ENCODE assay signal across 1 mouse cellular context in the genomic region with DNA sequence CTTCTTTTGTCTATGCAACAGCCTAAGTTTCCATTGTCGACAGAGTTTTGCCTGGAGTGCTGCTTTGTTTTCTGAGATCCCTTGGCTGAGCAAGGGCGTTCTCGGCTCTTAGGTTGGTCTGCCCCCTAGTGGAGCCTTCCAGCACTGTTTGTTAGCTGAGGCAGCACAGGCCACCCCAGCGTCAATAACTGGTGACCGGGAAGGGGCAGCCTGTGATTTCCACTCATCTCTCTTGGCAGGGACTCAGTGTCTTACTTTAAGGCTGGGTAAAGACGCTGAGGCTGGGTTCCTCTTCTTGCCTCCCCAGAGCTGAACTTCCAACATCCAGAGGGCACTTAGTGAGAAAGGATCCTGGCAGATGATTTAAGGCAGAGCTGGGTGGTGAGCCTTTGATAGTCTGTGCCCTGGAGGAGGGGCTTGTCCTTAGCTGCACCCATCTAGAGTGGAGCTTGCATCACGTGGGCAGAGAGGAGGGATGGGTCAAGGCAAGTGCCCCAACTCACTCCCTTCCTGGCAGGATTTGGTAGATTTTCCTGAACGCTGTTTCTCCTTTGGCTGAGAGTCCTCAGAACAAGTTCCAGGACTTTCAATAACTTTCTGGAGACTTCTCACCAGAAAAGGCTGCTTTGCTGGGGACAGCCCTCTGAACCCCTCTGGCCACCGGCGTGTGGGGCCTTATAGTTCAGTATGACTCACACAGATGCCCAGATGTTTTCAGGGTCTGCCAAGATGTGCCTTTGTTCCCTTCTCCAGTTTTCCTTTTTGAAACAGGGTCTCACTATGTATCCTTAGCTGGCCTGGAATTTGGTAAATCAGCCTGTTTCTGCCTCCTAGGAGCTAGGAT.
TF ChIP-seq lines count a peak whose summit lies in the region.

No protein-coding gene starts in this region.

TF ChIP-seq in MEL, 35 proteins besides CTCF, POLR2A, EP300 and RAD21:
- no peak for TF ChIP-seq CHD1 (IDR thresholded peaks at IDR 0.05; ENCODE audit: low read depth, low read length)
- 0 out of 2 replicates have a peak, but pooled peaks have one; percentile 34 for TF ChIP-seq MYC (IDR thresholded peaks at IDR 0.05; ENCODE audit: low read depth, low read length)
- peak; percentile 37; the same call in 1 of the 2 replicates for TF ChIP-seq ETS1 (IDR thresholded peaks at IDR 0.05; ENCODE audit: low read depth, low read length)
- TF ChIP-seq POLR2AphosphoS2 (IDR thresholded peaks at IDR 0.05; ENCODE audit: low read length): 0 out of 2 replicates have a peak, but pooled peaks have one; percentile 51
- peak; percentile 82 for TF ChIP-seq SIN3A (IDR thresholded peaks at IDR 0.05; ENCODE audit: low read length)
- 0 out of 2 replicates have a peak, but pooled peaks have one; percentile 45 for TF ChIP-seq ZMIZ1 (IDR thresholded peaks at IDR 0.05; ENCODE audit: low read depth, low read length)
- no peak for TF ChIP-seq KAT2A (conservative IDR thresholded peaks at IDR 0.05; ENCODE audit: low read depth, low read length)
- peak; percentile 79 for TF ChIP-seq MAX (IDR thresholded peaks at IDR 0.05; ENCODE audit: low read length)
- peak; percentile 72 for TF ChIP-seq HCFC1 (IDR thresholded peaks at IDR 0.05; ENCODE audit: low read depth, low read length)
- peak; percentile 96 for TF ChIP-seq USF1 (IDR thresholded peaks at IDR 0.05; ENCODE audit: low read depth, low read length)
- 0 out of 2 replicates have a peak, but pooled peaks have one; percentile 8 for TF ChIP-seq NRF1 (IDR thresholded peaks at IDR 0.05; ENCODE audit: insufficient read depth, low read depth, low read length, poor library complexity, severe bottlenecking)
- TF ChIP-seq MXI1 (IDR thresholded peaks at IDR 0.05; ENCODE audit: low read depth, low read length): peak; percentile 73
- peak; percentile 18; the same call in 1 of the 2 replicates for TF ChIP-seq BHLHE40 (IDR thresholded peaks at IDR 0.05; ENCODE audit: borderline replicate concordance, low read depth, low read length)
- peak; percentile 75 for TF ChIP-seq ZC3H11A (IDR thresholded peaks at IDR 0.05; ENCODE audit: low read depth, low read length)
- TF ChIP-seq MAFK (IDR thresholded peaks at IDR 0.05; ENCODE audit: borderline replicate concordance, low read depth, low read length): 0 out of 2 replicates have a peak, but pooled peaks have one; percentile 23
- no peak for TF ChIP-seq TCF12 (IDR thresholded peaks at IDR 0.05; ENCODE audit: low read depth, low read length)
- peak; percentile 89 for TF ChIP-seq SMC3 (IDR thresholded peaks at IDR 0.05; ENCODE audit: low read depth, low read length)
- TF ChIP-seq E2F4 (IDR thresholded peaks at IDR 0.05; ENCODE audit: borderline replicate concordance, low read depth, low read length): no peak
- TF ChIP-seq MAZ (IDR thresholded peaks at IDR 0.05; ENCODE audit: low read depth, low read length): peak; percentile 56; the same call in 1 of the 2 replicates
- TF ChIP-seq ELF1 (IDR thresholded peaks at IDR 0.05; ENCODE audit: low read depth, low read length): peak; percentile 42; the same call in 1 of the 2 replicates
- TF ChIP-seq POLR2AphosphoS5 (IDR thresholded peaks at IDR 0.05; ENCODE audit: borderline replicate concordance, low read depth, low read length): no peak
- TF ChIP-seq ZNF384 (IDR thresholded peaks at IDR 0.05; ENCODE audit: low read depth, low read length): peak; percentile 64
- TF ChIP-seq RCOR1 (IDR thresholded peaks at IDR 0.05; ENCODE audit: low read depth, low read length): peak; percentile 45
- TF ChIP-seq NELFE (IDR thresholded peaks at IDR 0.05; ENCODE audit: low read depth, low read length): 0 out of 2 replicates have a peak, but pooled peaks have one; percentile 30
- TF ChIP-seq MEF2A (IDR thresholded peaks at IDR 0.05; ENCODE audit: extremely low read depth, insufficient replicate concordance, low read depth, low read length, poor library complexity, severe bottlenecking): no peak
- no peak; the same call in 1 of the 2 replicates for TF ChIP-seq GABPA (IDR thresholded peaks at IDR 0.05; ENCODE audit: low read depth, low read length)
- TF ChIP-seq TBP (IDR thresholded peaks at IDR 0.05; ENCODE audit: low read depth, low read length): no peak
- peak; percentile 56 to 85; a peak in 3 of 4 replicates for TF ChIP-seq USF2 (IDR thresholded peaks at IDR 0.05; ENCODE audit: borderline replicate concordance in 1 of 2, insufficient read depth in 1 of 2, low read depth in 1 of 2, low read length in 2 of 2)
TF ChIP-seq in MEL: peak in this region for 20.
